Mouse (Mus musculus): ENCODE measurements at regions not wholly inside any gene's neighbourhood (a gene's known extent, or its start where the extent isn't known, plus 50 kb on each side); places are given as distances from the start of the nearest gene placed in this dataset.

- H3K27ac ChIP-seq (ENCODE audit: low read depth, low read length) = no peak overlapping the region
- no peak for ATAC-seq (ENCODE audit: low FRiP score, low TSS enrichment)
- H3K9ac ChIP-seq (ENCODE audit: low read depth, low read length) = no peak overlapping the region
- H3K27me3 ChIP-seq (ENCODE audit: control insufficient read depth, insufficient read depth, low read length) = no peaks in the 10 kb centered on the region
- H3K36me3 ChIP-seq (ENCODE audit: control insufficient read depth, insufficient read depth, low read length) = no peaks in the 10 kb centered on the region
- no peaks in the 10 kb centered on the region for H3K4me1 ChIP-seq (ENCODE audit: control insufficient read depth, insufficient read depth, low read length)
- 60% methylated on average over 9 of the region's 9 CpGs for WGBS
- H3K4me2 ChIP-seq (replicated peaks; ENCODE audit: low read depth, low read length) = no peak overlapping the region
- H3K4me3 ChIP-seq (ENCODE audit: low read length) = no peak overlapping the region
- no peaks in the 10 kb centered on the region for H3K9me3 ChIP-seq (ENCODE audit: control insufficient read depth, low read length)
These were observed 118.3 kb upstream of the Lef1 start for GRCm38 (mm10) chr3:130991971-130992370.

GRCm38 (mm10) chr3:130986708-130987107, 123.6 kb upstream of the Lef1 start:
- no peaks in the 10 kb centered on the region for H3K27me3 ChIP-seq (ENCODE audit: control insufficient read depth, insufficient read depth, low read length)
- 91% methylated on average over 2 of the region's 2 CpGs for WGBS
- H3K4me1 ChIP-seq (ENCODE audit: control insufficient read depth, insufficient read depth, low read length) = no peaks in the 10 kb centered on the region
- H3K9ac ChIP-seq (ENCODE audit: low read depth, low read length) = no peak overlapping the region
- no peaks in the 10 kb centered on the region for H3K9me3 ChIP-seq (ENCODE audit: control insufficient read depth, low read length)
- no peak for ATAC-seq (ENCODE audit: low FRiP score, low TSS enrichment)
- no peak overlapping the region for H3K27ac ChIP-seq (ENCODE audit: low read depth, low read length)
- H3K36me3 ChIP-seq (ENCODE audit: control insufficient read depth, insufficient read depth, low read length) = no peaks in the 10 kb centered on the region
- H3K4me3 ChIP-seq (ENCODE audit: low read length) = no peak overlapping the region
- H3K4me2 ChIP-seq (replicated peaks; ENCODE audit: low read depth, low read length) = no peak overlapping the region

DNA sequence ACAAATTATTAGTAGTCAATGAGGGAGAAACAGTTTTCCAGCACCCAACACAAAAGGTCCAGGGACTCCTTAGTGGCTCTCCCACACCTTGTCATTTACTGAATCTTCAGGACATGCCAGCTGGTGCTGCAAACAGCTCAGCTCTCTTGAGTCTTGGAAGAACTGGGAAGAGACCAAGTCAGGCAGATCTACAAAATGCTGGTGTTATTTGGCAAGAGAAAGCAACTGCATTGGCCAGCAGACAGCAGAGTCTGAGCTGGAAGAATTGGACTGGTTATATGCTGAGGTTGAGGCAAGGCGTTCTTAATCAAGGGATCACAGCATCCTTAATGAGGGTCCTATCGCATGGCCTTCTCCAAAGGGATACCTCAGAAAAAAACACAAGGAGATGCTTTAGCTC, 124.2 kb upstream of the Lef1 start:
- no peaks in the 10 kb centered on the region for H3K36me3 ChIP-seq (ENCODE audit: control insufficient read depth, insufficient read depth, low read length)
- H3K9me3 ChIP-seq (ENCODE audit: control insufficient read depth, low read length) = no peaks in the 10 kb centered on the region
- WGBS = 90% methylated on average over 2 of the region's 2 CpGs
- no peak overlapping the region for H3K27ac ChIP-seq (ENCODE audit: low read depth, low read length)
- H3K4me3 ChIP-seq (ENCODE audit: low read length) = no peak overlapping the region
- no peak for ATAC-seq (ENCODE audit: low FRiP score, low TSS enrichment)
- no peaks in the 10 kb centered on the region for H3K4me1 ChIP-seq (ENCODE audit: control insufficient read depth, insufficient read depth, low read length)
- no peak overlapping the region for H3K4me2 ChIP-seq (replicated peaks; ENCODE audit: low read depth, low read length)
- no peak overlapping the region for H3K9ac ChIP-seq (ENCODE audit: low read depth, low read length)
- no peaks in the 10 kb centered on the region for H3K27me3 ChIP-seq (ENCODE audit: control insufficient read depth, insufficient read depth, low read length)

GRCm38 (mm10) chr3:130981566-130981965, 128.7 kb upstream of the Lef1 start:
- H3K9ac ChIP-seq (ENCODE audit: low read depth, low read length) = no peak overlapping the region
- no peaks in the 10 kb centered on the region for H3K9me3 ChIP-seq (ENCODE audit: control insufficient read depth, low read length)
- no peaks in the 10 kb centered on the region for H3K36me3 ChIP-seq (ENCODE audit: control insufficient read depth, insufficient read depth, low read length)
- H3K4me2 ChIP-seq (replicated peaks; ENCODE audit: low read depth, low read length) = no peak overlapping the region
- 0 out of 2 replicates have a peak, but pooled peaks cover 5% of the 10 kb centered on the region for H3K4me1 ChIP-seq (ENCODE audit: control insufficient read depth, insufficient read depth, low read length)
- no peak overlapping the region for H3K27ac ChIP-seq (ENCODE audit: low read depth, low read length)
- no peaks in the 10 kb centered on the region for H3K27me3 ChIP-seq (ENCODE audit: control insufficient read depth, insufficient read depth, low read length)
- no peak for ATAC-seq (ENCODE audit: low FRiP score, low TSS enrichment)
- H3K4me3 ChIP-seq (ENCODE audit: low read length) = no peak overlapping the region

DNA sequence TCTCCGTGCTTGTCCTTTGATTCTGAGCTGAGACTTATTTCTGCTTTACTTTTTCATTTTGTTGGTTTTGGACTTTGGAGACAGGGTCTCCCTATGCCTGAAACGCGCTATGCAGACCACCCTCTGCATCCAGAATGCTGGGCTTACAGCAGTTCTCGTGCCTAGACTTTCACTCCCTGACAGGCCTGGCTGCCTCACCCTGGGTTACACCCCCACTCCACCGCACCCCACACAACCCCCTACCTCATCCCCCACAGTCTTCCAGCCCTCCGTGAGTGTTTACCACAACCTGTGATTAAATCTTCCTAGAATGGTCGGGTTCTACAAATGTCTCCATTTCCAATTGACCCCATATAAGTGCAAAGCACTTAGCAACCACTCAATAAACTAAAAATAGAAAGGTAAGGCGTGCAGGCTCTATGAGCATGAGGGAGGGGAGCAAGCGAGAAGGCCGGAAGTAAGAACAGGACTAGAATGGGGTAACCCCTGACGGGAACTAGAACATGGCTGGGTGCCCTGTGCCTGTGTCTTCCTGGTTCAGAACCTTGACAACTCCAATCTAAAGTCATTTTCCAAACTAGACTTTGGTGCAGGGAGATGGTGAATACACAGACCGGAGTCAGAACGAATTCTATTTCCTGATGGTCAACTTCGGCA, 131.2 kb upstream of the Lef1 start:
- 71% methylated on average over 14 of the region's 14 CpGs for WGBS
- ATAC-seq (ENCODE audit: low FRiP score, low TSS enrichment) = no peak
- no peak overlapping the region for H3K4me2 ChIP-seq (replicated peaks; ENCODE audit: low read depth, low read length)

DNA sequence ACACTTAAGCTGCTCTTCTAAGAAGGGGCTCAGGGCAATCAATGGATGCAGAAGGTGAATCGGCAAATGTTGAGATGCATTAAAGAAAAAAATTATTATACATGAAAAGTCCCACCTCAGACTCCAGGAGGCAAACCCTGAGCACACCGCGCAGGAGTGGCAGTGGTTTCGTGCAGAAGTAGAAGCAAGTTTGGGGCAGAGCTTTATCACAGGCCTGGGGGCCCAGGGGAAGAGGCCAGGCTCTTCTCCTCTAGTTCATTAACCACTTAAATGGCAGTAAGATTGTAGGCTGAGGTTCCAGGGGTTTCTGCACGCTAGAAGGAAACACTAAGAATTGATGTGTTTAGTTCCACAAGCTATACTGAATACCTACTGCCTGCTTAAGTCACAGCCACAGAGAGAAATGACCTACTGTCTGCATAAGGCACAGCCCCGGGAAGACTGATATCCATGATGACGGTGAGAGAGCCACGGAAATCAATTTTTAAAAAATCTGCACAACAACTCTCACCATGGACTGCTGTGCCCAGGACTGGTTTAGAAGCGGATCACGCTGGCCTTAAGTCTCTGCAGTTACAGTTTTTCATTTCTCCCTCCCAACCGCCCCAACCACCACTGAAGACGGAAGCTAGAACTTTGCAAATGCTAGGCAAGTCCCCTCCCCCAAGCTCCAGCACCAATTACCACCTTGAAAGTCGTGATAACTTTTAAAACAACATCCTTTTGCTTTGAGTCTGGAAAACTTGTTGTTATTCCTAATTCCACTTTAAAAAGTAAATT, 132.2 kb upstream of the Lef1 start:
- H3K27me3 ChIP-seq (ENCODE audit: control insufficient read depth, insufficient read depth, low read length) = no peaks in the 10 kb centered on the region
- 52% methylated on average over 13 of the region's 13 CpGs for WGBS

More for the DNA sequence above, 131.2 kb upstream of the Lef1 start:
- H3K9ac ChIP-seq (ENCODE audit: low read depth, low read length) = no peak overlapping the region
- no peaks in the 10 kb centered on the region for H3K36me3 ChIP-seq (ENCODE audit: control insufficient read depth, insufficient read depth, low read length)
- H3K4me3 ChIP-seq (ENCODE audit: low read length) = no peak overlapping the region
- no peak overlapping the region for H3K27ac ChIP-seq (ENCODE audit: low read depth, low read length)
- no peaks in the 10 kb centered on the region for H3K9me3 ChIP-seq (ENCODE audit: control insufficient read depth, low read length)
- peaks cover 9% of the 10 kb centered on the region for H3K4me1 ChIP-seq (ENCODE audit: control insufficient read depth, insufficient read depth, low read length)
- no peaks in the 10 kb centered on the region for H3K27me3 ChIP-seq (ENCODE audit: control insufficient read depth, insufficient read depth, low read length)

GRCm38 (mm10) chr3:130976206-130976605, 134.1 kb upstream of the Lef1 start:
- 50% methylated on average over 5 of the region's 5 CpGs for WGBS
- H3K4me3 ChIP-seq (ENCODE audit: low read length) = no peak overlapping the region
- H3K27me3 ChIP-seq (ENCODE audit: control insufficient read depth, insufficient read depth, low read length) = no peaks in the 10 kb centered on the region
- H3K9me3 ChIP-seq (ENCODE audit: control insufficient read depth, low read length) = no peaks in the 10 kb centered on the region
- peaks cover 9% of the 10 kb centered on the region for H3K4me1 ChIP-seq (ENCODE audit: control insufficient read depth, insufficient read depth, low read length)
- no peak overlapping the region for H3K9ac ChIP-seq (ENCODE audit: low read depth, low read length)
- H3K36me3 ChIP-seq (ENCODE audit: control insufficient read depth, insufficient read depth, low read length) = no peaks in the 10 kb centered on the region
- no peak for ATAC-seq (ENCODE audit: low FRiP score, low TSS enrichment)
- H3K4me2 ChIP-seq (replicated peaks; ENCODE audit: low read depth, low read length) = no peak overlapping the region
- no peak overlapping the region for H3K27ac ChIP-seq (ENCODE audit: low read depth, low read length)

More for the DNA sequence above, 132.2 kb upstream of the Lef1 start:
- Histone ChIP-seq H3K9ac (ENCODE audit: low read depth, low read length) (no peak overlapping the region), H3K4me1 (ENCODE audit: control insufficient read depth, insufficient read depth, low read length) (peaks cover 9% of the 10 kb centered on the region), H3K4me2 (replicated peaks; ENCODE audit: low read depth, low read length) (no peak overlapping the region), H3K36me3 (ENCODE audit: control insufficient read depth, insufficient read depth, low read length) (no peaks in the 10 kb centered on the region), H3K27ac (ENCODE audit: low read depth, low read length) (no peak overlapping the region), H3K4me3 (ENCODE audit: low read length) (no peak overlapping the region), H3K9me3 (ENCODE audit: control insufficient read depth, low read length) (no peaks in the 10 kb centered on the region)
- ATAC-seq (ENCODE audit: low FRiP score, low TSS enrichment) = no peak

DNA sequence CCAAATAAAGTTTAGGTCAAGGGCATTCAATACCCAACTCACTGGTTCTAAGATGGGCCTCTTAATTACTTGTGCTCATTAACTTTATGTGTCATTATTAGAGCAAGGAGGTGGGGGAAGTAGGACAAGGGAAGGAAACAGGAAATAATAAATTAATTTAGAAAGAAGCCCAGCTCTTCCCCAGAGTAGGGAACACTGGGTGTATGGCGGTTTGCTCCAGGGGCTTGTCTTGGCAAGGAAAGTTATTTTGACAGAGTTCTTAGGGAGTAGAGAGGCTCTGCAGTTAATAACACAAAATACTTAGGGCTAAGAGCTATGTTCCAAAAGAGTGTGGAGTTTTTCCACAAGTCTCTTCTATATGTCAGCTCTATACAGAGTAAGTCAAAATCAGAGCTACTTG, 135.0 kb upstream of the Lef1 start:
- Histone ChIP-seq H3K4me1 (ENCODE audit: control insufficient read depth, insufficient read depth, low read length) (peaks cover 9% of the 10 kb centered on the region), H3K27me3 (ENCODE audit: control insufficient read depth, insufficient read depth, low read length) (no peaks in the 10 kb centered on the region), H3K27ac (ENCODE audit: low read depth, low read length) (no peak overlapping the region), H3K36me3 (ENCODE audit: control insufficient read depth, insufficient read depth, low read length) (no peaks in the 10 kb centered on the region), H3K4me3 (ENCODE audit: low read length) (no peak overlapping the region), H3K4me2 (replicated peaks; ENCODE audit: low read depth, low read length) (no peak overlapping the region), H3K9me3 (ENCODE audit: control insufficient read depth, low read length) (no peaks in the 10 kb centered on the region), H3K9ac (ENCODE audit: low read depth, low read length) (no peak overlapping the region)
- 35% methylated on average over 1 of the region's 1 CpGs for WGBS
- ATAC-seq (ENCODE audit: low FRiP score, low TSS enrichment) = no peak

GRCm38 (mm10) chr3:130972126-130972525, 138.1 kb upstream of the Lef1 start:
- peaks cover 4% of the 10 kb centered on the region for H3K4me1 ChIP-seq (ENCODE audit: control insufficient read depth, insufficient read depth, low read length)
- H3K36me3 ChIP-seq (ENCODE audit: control insufficient read depth, insufficient read depth, low read length) = no peaks in the 10 kb centered on the region
- no peaks in the 10 kb centered on the region for H3K9me3 ChIP-seq (ENCODE audit: control insufficient read depth, low read length)
- WGBS = 60% methylated on average over 2 of the region's 2 CpGs
- no peak for ATAC-seq (ENCODE audit: low FRiP score, low TSS enrichment)
- no peak overlapping the region for H3K27ac ChIP-seq (ENCODE audit: low read depth, low read length)
- H3K9ac ChIP-seq (ENCODE audit: low read depth, low read length) = no peak overlapping the region
- no peak overlapping the region for H3K4me3 ChIP-seq (ENCODE audit: low read length)
- no peak overlapping the region for H3K4me2 ChIP-seq (replicated peaks; ENCODE audit: low read depth, low read length)
- H3K27me3 ChIP-seq (ENCODE audit: control insufficient read depth, insufficient read depth, low read length) = no peaks in the 10 kb centered on the region

Measured in kidney, embryonic 14.5 days (tissue).